Mouse (Mus musculus): ENCODE data around the gene Igsf11. TPM values are rescaled to one million over a fixed set of nuclear protein-coding genes. Genes with fewer than 3 reads are reported as not detected.

The Igsf11 gene
- total RNA-seq, 4 experiments from 2014 or later, result 3.4 to 21.5 (median 13.5) TPM

DNA sequence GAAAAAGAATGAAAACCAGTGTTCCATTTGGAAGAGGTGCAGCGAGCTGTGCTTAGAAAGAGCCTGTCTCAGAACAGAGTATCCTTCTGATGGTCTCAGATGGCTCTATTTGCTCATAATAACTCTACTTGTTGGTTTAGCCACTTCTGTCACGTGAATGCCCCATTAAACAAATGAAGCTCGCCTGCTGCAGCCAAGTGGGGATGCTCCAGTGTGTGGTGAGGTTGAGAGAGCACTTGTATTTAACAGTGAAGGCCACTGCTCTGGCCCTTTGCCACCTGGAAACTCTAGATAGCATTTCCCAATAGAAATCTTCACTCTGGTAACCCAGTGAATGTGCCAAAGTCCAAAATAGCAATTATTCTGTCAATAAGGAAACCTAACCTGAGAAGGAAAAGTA, 92.9 kb downstream of the Igsf11 start:
- DNase-seq, result peak; percentile 29

DNA sequence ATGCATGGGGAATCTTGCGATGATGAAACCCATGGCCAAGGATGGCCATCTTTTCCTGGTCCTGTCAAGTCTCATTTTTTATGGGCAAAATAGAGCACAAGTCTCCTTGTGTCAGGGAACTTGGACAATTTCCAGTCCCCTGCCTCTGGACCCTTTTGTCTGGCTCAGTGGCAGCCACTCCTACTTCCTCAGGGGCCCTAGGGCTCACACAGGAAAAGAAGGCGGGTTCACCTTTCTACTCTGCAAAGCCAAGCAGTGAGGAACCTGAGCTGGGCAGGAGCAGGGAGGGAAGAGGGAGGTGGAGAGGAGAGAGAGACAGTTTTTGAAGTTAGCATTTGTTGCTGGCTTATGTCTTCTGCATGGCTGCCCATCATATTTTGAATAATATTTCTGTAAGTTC, 93.9 kb downstream of the Igsf11 start:
- DNase-seq, result no peak

DNA sequence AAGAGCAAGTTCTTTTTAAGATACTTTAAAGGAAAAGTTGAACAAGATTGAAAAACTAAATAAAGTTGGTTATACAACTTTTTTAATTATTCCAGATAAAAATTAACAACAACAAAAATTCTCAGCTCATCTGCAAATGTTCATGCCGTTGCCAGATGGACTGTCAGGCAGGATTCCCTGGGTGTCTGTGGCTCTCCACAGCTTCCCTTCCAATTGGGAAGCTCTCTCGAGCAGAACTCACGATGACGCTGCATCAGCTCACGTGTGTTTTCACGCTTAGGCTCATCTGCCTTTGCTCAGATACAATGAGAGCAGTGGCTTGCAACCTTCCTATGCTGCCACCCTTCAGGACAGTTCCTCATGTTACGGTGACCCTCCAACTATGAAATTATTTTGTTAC, 101.2 kb downstream of the Igsf11 start:
- DNase-seq, result no peak

DNA sequence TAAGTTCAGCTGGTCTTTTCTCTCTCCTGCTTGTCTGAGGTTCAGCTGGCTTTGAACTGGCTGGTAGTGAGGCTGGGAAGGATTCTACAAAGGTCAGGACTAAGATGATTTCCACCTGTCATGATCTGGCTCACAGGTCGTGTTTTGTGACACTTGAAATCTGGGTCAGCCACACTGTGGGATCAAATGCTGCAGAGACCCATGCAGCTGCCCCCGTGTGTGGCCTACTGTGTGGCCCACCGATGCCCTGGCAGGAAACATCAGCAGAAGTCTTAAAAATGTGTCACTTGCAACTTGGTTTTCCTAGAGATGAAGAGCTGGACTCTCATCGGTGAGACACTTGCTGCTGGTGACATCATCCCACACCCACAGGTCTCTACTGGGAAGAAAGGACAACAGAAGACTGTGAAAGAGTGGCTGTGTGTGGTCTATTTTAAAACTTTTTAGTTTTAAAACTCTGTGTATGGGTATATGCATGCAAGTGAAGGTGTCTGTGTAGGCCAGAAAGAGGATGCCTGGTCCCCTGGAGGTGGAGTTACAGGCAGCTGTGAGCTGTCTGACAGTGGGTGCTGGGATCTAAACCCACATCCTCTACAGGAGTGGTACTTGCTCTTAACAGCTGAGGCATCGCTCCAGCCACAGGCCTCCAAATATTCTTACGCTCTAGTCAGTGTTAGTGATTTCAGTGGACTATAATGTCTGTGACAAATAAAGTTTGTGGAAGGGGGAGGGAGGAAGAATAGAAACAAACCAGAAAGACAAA, 106.2 kb downstream of the Igsf11 start:
- no peak for DNase-seq

DNA sequence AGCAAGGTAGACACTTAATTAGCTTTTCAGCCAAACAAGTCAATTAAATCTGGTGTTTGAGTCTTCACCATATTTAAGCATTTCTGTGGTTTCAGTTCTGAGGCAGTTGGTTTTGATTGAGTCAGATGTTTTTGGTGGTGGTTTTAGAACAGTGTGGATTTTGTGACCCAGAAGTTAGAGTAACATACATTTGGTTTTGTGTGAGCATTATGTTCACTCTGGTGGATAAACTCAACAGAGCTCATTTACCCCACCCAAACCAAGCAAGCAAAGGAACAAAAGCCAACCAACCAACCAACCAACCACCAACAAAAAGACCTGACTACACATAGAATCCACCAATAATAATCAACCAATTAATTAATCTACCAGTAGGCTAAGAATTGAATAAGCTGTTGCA, 106.8 kb downstream of the Igsf11 start:
- no peak for DNase-seq

DNA sequence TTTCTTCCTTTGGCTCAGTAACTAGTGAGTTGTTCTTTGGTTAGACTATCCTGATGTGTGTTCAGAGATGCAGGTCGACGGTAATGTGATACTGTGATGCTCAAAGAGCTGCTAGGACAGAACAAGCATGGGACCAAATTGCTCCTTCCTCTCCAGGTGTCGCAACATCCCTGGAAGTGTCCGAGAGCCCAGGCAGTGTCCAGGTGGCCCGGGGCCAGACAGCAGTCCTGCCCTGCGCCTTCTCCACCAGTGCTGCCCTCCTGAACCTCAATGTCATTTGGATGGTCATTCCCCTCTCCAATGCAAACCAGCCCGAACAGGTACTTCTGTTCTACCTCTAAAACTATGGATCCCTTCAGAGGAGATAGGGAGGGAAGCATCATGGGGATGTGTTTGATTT, 114.5 kb downstream of the Igsf11 start:
- DNase-seq, result no peak

DNA sequence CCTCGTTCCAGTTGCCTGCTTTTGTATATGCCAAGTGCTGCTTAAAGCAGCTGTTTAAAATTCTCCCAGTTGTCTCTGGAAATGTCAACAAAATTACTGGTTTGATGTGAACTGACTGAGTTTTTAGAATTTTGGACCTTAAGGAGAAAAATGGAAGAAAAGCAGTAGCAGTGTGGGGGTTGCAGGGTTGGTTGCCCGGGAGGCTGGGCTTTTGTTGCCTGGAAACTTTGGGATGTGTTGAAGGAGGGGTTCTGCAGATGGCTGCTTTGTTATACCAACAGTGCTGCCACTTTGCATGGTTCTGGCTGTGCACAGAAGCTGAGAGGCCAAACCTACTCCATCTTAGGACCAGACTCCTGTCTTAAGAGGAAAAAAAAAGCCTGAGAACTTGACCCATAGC, 127.0 kb downstream of the Igsf11 start:
- no peak for DNase-seq

DNA sequence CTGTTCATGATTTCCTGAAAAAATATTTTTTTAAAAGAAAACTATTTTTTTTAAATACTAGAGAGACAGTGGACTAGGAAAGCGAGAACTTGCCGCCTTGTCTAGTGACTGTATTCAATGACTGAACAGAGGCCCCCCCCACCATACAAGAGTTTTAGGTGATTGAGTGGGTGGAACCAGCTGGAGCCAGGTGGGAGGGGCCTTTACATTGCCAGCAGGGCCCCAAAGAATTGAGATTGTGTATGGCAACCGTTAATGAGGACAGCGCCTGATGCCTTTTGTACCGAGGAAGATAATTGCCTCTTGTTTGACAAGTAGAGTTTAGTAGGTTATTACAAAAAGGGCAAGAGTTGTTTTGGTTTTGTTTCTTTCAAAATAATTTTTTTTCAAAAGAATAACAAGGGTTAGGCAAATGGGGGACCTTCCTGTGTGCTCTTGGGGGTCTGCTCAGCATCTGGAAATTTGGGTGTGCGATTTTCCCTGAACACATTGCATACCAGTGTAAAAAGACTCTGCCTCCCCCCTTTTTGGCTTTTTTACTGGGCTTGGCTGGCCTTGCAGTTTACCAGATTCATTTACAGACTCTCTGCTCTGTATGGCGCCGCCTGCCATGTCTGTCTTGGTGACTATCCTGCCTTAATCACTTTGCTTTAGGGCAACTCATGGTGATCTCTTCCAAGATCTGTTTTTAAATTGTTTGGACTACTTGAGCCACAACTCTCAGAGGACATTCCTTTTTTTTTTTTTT, 133.7 kb downstream of the Igsf11 start:
- no peak for DNase-seq

DNA sequence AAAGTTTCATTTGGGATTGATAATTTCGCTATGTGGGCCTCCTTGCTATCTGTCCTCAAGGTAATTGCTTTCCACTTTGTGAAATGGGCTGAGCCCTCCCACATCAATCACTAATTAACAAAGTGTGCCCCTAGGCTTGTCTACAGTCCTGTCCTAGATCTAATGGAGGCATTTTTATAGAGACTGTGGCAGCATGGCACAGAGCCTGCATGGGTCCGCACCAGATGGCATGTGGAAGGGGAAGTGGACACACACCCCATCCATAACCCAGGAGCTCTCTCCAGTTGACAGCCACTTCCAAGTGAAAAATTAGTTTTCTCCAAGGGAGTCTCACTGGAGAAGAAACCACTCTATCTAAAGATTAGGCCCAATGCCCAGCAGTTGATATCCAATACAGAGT, 138.9 kb downstream of the Igsf11 start:
- no peak for DNase-seq

DNA sequence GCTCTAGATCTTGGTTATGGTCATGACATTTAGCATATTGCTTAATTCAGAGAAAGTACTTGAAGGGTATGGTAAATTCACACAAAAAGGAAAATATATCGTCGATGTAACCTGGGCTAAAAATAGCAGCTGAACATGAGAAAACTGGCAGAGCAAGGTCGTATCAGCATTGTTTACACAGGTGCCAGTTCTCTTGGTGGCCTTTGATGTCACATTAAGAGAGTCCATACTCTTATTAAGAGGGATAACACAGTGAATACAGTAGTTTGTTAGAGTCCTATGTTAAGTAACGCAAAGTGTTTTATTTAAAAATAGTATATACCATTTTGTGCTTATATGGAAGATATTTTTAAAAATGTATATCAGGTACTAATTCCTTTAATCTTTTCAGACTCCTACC, 144.8 kb downstream of the Igsf11 start:
- DNase-seq, result no peak

DNA sequence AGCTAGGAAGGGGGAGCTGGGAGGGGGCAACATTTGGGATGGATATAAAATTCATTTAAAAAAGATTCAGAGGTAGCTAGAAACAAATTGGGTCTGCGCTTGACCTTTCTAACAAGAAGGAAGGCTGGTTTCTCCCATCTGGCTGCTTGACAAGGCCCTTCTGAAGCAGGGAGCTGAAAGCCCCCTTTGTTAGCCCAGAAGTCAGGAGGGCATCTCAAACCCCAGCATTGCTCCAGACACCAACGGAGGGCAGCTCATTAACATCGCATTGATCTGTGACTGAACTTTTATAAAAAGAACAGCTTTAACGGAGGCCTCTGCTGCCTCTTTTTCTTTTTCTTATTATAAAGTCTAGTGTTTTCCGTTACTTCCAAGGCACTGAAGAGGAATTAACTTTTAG, 151.9 kb downstream of the Igsf11 start:
- no peak for DNase-seq

DNA sequence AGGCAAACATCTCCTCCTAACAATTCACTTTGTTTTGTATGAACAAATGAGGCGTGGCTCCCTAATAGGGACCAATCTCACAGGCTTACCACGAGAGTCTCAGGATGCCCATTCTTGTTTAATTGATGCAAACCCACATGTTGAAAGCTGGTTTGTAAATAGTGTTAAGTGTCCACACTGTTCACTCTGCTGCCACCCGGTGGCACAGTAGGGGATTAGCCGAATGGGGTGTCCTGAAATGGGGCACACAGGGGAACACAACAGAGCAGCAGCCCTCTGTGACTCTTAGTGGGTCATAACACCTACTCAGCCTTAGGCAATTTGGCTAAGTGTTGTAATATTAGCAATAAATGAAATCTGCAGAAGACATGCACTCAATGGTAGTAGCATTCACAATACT, 156.4 kb downstream of the Igsf11 start:
- peak; percentile 15 for DNase-seq

DNA sequence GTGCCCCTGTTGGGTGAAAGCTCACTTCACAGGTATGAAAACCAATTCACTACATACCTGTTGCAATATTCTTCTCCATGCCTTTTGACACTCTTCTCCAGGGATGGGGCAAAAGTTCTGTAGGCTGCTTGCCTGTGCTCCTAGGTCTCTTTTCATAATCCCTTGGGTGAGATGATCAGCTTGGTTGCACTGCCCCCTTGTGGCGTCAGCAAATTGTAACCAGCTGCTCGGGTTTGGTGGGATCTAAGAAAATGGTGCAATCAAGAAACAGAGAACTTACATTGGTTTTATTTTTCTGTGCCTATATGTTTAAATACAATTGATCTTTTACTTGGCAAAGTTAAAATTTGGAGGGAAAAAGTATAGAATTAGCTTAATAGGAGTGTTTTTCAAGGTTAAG, 160.5 kb downstream of the Igsf11 start:
- peak; percentile 18 for DNase-seq

DNA sequence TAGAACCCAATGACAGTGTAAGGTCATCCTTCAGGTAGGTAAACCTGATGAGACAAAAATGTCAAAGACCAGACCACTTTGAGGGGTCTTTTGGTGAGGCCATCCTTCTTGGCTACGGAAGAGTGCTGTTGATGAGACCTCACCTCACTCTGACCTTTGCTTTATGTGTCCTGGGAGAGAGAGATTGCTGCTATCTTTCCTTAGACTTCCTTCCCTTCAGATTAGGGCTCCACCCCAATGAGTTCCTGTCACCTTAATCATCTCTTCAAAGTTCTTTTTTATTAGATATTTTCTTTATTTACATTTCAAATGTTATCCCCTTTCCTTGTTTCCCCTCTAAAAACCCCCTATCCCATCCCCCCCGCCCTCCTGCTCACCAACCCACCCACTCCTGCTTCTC, 161.3 kb downstream of the Igsf11 start:
- DNase-seq, result no peak

DNA sequence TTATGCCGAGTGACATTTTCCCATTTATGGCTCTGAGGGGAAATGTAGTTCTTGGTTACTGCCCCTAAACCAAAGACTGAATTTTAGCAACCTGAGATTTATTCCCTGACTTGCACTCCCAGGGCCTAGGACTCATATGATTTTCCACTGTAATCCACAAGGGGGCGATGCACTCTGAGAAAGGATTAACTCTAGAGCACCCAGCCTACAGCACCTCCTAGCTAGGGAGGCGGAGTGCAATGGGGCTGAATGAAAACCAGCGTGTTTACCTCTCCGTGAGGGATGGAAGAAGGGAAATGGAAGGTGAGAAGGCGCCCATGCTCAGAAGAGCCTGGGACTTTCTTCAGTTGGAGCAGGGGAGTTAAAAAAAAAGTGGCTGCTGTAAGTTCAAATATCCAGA, 163.6 kb downstream of the Igsf11 start:
- DNase-seq, result no peak

DNA sequence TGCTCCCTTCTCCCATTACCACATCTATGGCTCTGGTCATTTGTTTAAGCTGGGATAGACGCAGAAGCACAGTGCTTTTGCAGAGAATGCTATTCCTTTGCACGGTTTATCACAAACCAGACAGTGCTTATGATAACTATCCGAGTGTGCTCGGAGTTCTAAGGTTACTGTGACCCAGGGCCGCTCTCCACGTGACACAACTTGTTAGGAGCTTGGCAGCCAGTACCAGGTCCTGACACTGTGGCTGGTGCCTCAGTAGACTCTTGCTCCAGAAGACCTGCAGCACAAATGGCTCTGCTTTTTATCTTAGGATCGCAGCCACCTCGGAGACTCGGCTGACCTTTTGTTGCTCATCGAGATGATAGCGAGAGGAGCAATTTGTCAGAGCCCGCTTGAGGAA, 164.5 kb downstream of the Igsf11 start:
- DNase-seq, result no peak

DNA sequence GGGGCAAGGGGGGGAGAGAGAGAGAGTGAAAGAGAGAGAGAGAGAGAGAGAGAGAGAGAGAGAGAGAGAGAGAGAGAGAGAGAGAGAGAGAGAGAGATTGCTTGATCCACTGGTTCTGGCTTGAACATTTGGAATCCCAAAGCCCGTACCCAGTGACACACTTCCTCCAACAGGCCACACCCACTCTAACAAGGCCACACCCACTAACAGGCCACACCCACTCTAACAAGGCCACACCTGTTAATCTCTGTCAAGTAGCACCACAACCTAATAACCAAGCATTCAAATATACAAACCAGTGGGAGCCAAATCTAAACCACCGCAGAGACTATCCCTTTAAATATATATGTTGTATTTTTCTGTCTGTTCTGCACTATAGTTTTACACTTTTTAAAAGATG, 166.4 kb downstream of the Igsf11 start:
- no peak for DNase-seq

DNA sequence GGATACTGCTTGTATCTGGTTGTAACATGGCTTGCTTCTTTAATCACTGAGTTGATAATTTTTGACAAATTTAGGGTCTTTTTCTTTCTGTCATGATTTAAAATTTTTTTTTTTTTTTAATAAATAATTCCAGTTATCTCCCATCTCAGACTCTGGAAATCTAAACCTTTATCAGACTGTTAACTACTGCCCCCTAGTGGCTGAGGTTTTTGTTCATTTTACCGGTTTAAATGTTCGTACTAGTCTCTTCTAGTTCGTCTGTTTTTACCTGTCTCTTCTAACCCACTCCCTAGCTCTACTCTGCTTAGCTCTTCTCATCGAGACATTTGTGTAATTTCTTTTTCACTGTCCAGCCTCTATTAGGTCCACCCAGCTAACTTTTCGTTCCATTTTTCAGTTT, 170.1 kb downstream of the Igsf11 start:
- DNase-seq, result no peak

DNA sequence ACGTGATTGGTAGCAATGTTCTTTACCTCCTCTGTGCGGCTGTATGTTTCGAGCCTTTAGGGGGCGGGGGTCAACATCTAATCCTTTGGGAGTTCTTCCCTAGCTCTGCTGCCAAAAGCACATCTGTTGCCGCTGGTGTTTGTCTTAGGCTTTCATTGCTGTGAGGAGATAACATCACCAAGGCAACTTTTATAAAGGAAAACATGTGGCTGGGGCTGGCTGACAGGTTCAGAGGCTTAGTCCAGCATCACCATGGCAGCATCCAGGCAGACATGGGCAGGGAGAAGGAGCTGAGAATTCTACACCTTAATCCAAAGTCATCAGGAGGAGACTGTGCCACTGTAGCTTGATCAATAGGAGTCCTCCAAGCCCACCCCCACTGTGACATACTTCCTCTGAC, 173.1 kb downstream of the Igsf11 start:
- DNase-seq, result no peak

DNA sequence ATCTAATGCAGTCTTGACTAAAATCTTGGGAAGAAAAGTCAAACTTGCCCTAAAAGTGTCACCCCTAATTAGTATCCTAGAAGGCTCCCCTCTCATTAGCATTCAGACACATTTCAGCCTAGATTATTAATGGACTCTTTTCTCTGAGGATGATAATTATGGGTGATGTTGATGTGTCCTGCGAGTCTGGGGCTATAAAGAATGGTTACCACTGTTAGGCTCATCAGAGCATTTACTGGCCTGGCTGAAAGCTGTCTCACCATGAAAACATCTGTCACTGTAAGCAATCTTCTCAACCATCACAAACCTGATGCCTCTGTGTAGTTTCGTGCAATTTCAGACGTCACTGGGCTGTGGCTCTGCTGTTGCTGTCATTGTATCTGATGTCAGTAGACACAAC, 179.0 kb downstream of the Igsf11 start:
- no peak for DNase-seq

All from adrenal gland, adult 8-10 months (tissue).